Mouse (Mus musculus) cerebellum, adult 2 months (tissue): Measurements from ENCODE around the gene Fam126b.

Experiments
- CTCF ChIP-seq: fragments of 200-500 bp; IDR thresholded peaks from 2 replicates; pipeline ENCODE4 v1.5.1; 2011; ENCODE audit warnings: low read depth, mild to moderate bottlenecking, control low read depth, low read length, moderate library complexity, borderline replicate concordance; ENCODE audit not compliant: insufficient read depth
- POLR2A ChIP-seq: fragments of 200-500 bp; IDR thresholded peaks from 2 replicates; pipeline ENCODE4 v1.6.1; 2011; ENCODE audit warnings: low read length, control low read depth, borderline replicate concordance; ENCODE audit not compliant: insufficient read depth

DNA sequence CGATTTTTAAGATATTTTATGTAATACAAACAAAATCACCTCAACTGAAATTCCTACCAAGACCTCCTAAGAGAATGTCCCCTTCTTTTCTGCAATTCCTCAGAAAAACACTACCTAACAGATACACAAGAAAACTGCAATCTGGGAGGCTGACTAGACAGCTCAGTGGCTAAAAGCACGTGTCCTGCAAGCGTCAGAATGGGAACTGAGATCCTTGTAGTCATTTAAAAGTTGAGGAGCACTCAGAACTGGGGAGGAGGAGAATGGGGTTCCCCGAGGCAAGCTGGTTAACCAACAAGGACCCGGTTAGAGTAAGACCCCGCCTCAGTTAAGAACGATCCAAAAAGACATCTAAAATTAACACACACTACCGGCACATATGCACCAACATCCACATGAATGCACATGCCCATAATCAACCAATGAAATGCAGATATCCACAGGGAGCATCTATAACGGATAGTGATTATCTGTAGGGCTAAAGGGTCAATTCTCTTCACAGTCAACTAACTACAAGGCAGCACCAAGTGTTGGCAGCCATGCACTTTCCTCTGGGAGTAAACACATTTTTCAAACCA, 82.2 kb downstream of the Fam126b start:
- TF ChIP-seq POLR2A = no peak
- TF ChIP-seq CTCF = no peak
